In the genomic region with DNA sequence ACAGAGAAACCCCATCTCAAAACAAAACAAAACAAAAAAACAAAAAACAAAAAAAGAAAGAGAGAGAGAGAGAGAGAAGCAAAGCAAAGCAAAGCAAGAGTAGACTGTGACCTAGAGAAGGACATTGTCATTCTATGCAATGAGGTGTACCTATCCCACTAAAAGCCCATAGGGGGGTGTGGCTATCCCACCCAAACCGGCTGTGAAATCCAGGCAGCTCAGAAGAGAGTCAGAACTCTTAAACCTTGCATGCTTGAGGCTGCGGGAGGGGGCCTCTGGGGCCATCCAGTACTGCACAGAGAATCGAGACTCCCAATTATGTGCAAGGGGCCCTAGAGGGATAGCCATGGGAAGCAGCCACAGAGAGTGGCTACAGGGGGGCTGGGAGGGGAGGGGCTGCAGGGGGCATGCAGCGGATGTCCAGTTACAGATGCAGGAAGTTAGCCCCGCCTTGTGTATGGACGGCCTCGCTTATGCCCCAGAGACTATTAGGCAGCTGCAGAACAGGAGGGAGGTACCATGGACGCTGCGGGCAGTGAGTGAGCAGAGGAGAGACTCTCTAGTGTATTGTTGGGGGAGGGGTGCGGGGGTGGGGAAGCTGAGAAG, we compare ENCODE assay signal across 10 mouse cellular contexts.
DNase-seq lines count a peak whose midpoint lies in the region; ATAC-seq and TF ChIP-seq lines count a peak whose summit lies in the region.
"Had no signal": no experiment of that assay in that cellular context is flagged by ENCODE, and none has a peak within 500 bp of the region (broad histone marks: within the 10 kb centered on the region; RNA-seq: fewer than 3 reads in every experiment).

No protein-coding gene starts in this region.

- no peak overlapping the region for H3K4me3 ChIP-seq in midbrain, embryonic 11.5 days (ENCODE audit: low read depth, low read length)
- H3K4me3 ChIP-seq in midbrain, embryonic 16.5 days (ENCODE audit: low read depth, low read length) = no peak overlapping the region
- H3K4me3 ChIP-seq in forebrain, embryonic 12.5 days (replicated peaks) = no peak overlapping the region
- H3K4me3 ChIP-seq in limb, embryonic 13.5 days = peak overlapping the region; percentile 18
- no peak overlapping the region for H3K4me3 ChIP-seq in stomach, postnatal 0 days (ENCODE audit: low read depth, low read length)

- no peak for DNase-seq in midbrain, embryonic 11.5 days (ENCODE audit: low spot score, missing footprints)
- no peak for DNase-seq in stomach, postnatal 0 days (ENCODE audit: low spot score)
- DNase-seq in thymus, postnatal 4 days = no peak
- no peak for DNase-seq in gastrocnemius, postnatal 25 days
- DNase-seq: cerebellum, adult 11-12 months; kidney, postnatal 14 days; lung, postnatal 10 days had no signal

- peaks cover 3% of the 10 kb centered on the region; the same call in 1 of the 2 replicates for H3K4me1 ChIP-seq in midbrain, embryonic 11.5 days (ENCODE audit: control insufficient read depth, insufficient read depth, low read length)
- H3K4me1 ChIP-seq in midbrain, embryonic 16.5 days (ENCODE audit: control insufficient read depth, insufficient read depth, low read length) = 0 out of 2 replicates have a peak, but pooled peaks cover 2% of the 10 kb centered on the region
- peaks cover 9% of the 10 kb centered on the region for H3K4me1 ChIP-seq in forebrain, embryonic 12.5 days
- peaks cover 9% of the 10 kb centered on the region for H3K4me1 ChIP-seq in limb, embryonic 13.5 days
- H3K4me1 ChIP-seq in stomach, postnatal 0 days (replicated peaks; ENCODE audit: control insufficient read depth, insufficient read depth) = no peaks in the 10 kb centered on the region

- no peak for TF ChIP-seq EP300 in stomach, postnatal 0 days (optimal IDR thresholded peaks at IDR 0.05)

- no peaks in the 10 kb centered on the region for H3K36me3 ChIP-seq in midbrain, embryonic 11.5 days (ENCODE audit: control insufficient read depth, insufficient read depth, low read length)
- peaks cover 10% of the 10 kb centered on the region for H3K36me3 ChIP-seq in midbrain, embryonic 16.5 days (ENCODE audit: control insufficient read depth, insufficient read depth, low read length)
- no peaks in the 10 kb centered on the region for H3K36me3 ChIP-seq in forebrain, embryonic 12.5 days (replicated peaks)
- H3K36me3 ChIP-seq in limb, embryonic 13.5 days = no peaks in the 10 kb centered on the region
- no peaks in the 10 kb centered on the region for H3K36me3 ChIP-seq in stomach, postnatal 0 days (ENCODE audit: control insufficient read depth, insufficient read depth, low read length)

- H3K9me3 ChIP-seq in midbrain, embryonic 11.5 days (ENCODE audit: control insufficient read depth, low read length) = no peaks in the 10 kb centered on the region
- H3K9me3 ChIP-seq in midbrain, embryonic 16.5 days (replicated peaks; ENCODE audit: control insufficient read depth, low read length, poor library complexity, severe bottlenecking) = no peaks in the 10 kb centered on the region
- H3K9me3 ChIP-seq in forebrain, embryonic 12.5 days = no peaks in the 10 kb centered on the region
- no peaks in the 10 kb centered on the region for H3K9me3 ChIP-seq in limb, embryonic 13.5 days
- no peaks in the 10 kb centered on the region for H3K9me3 ChIP-seq in stomach, postnatal 0 days (ENCODE audit: control insufficient read depth, low read length)

- TF ChIP-seq CTCF in stomach, postnatal 0 days (IDR thresholded peaks at IDR 0.05; ENCODE audit: low read depth) = no peak

- no peaks in the 10 kb centered on the region for H3K27me3 ChIP-seq in midbrain, embryonic 11.5 days (ENCODE audit: control insufficient read depth, insufficient read depth, low read length)
- H3K27me3 ChIP-seq in midbrain, embryonic 16.5 days (ENCODE audit: control insufficient read depth, insufficient read depth, low read depth, low read length) = no peaks in the 10 kb centered on the region
- no peaks in the 10 kb centered on the region for H3K27me3 ChIP-seq in forebrain, embryonic 12.5 days
- H3K27me3 ChIP-seq in limb, embryonic 13.5 days = no peaks in the 10 kb centered on the region
- no peaks in the 10 kb centered on the region for H3K27me3 ChIP-seq in stomach, postnatal 0 days (ENCODE audit: control insufficient read depth, insufficient read depth, low read length)

- peak; percentile 79 for ATAC-seq in midbrain, embryonic 11.5 days (ENCODE audit: low FRiP score)
- no peak for ATAC-seq in midbrain, embryonic 16.5 days
- ATAC-seq in forebrain, embryonic 12.5 days (ENCODE audit: low FRiP score) = peak; percentile 79
- peak; percentile 80 for ATAC-seq in limb, embryonic 13.5 days (ENCODE audit: low FRiP score, low read depth)
- 0 out of 2 replicates have a peak, but pooled peaks have one; percentile 47 for ATAC-seq in stomach, postnatal 0 days (ENCODE audit: low FRiP score, low TSS enrichment)

- no peak overlapping the region for H3K9ac ChIP-seq in midbrain, embryonic 11.5 days (ENCODE audit: low read length)
- no peak overlapping the region for H3K9ac ChIP-seq in midbrain, embryonic 16.5 days (ENCODE audit: low read depth, low read length)
- 0 out of 2 replicates have a peak overlapping the region, but pooled peaks have one; percentile 8 for H3K9ac ChIP-seq in forebrain, embryonic 12.5 days
- H3K9ac ChIP-seq in limb, embryonic 13.5 days = 0 out of 2 replicates have a peak overlapping the region, but pooled peaks have one; percentile 8
- no peak overlapping the region for H3K9ac ChIP-seq in stomach, postnatal 0 days (ENCODE audit: low read length)

- no peak overlapping the region for H3K27ac ChIP-seq in midbrain, embryonic 11.5 days (ENCODE audit: low read depth, low read length)
- H3K27ac ChIP-seq in midbrain, embryonic 16.5 days (ENCODE audit: low read length) = no peak overlapping the region
- H3K27ac ChIP-seq in forebrain, embryonic 12.5 days = no peak overlapping the region
- no peak overlapping the region for H3K27ac ChIP-seq in limb, embryonic 13.5 days
- H3K27ac ChIP-seq in stomach, postnatal 0 days (replicated peaks) = no peak overlapping the region

- H3K4me2 ChIP-seq in midbrain, embryonic 11.5 days = peak overlapping the region; percentile 26; the same call in 1 of the 2 replicates
- H3K4me2 ChIP-seq in midbrain, embryonic 16.5 days (ENCODE audit: low read length) = no peak overlapping the region
- H3K4me2 ChIP-seq in forebrain, embryonic 12.5 days = peak overlapping the region; percentile 37
- peak overlapping the region; percentile 54 for H3K4me2 ChIP-seq in limb, embryonic 13.5 days (replicated peaks)
- H3K4me2 ChIP-seq in stomach, postnatal 0 days (replicated peaks; ENCODE audit: low read depth) = no peak overlapping the region

- 10% methylated on average over 10 of the region's 10 CpGs for WGBS in midbrain, embryonic 11.5 days
- 4% methylated on average over 10 of the region's 10 CpGs for WGBS in midbrain, embryonic 16.5 days
- WGBS in forebrain, embryonic 12.5 days = 6% methylated on average over 10 of the region's 10 CpGs
- 6% methylated on average over 10 of the region's 10 CpGs for WGBS in limb, embryonic 13.5 days
- WGBS in stomach, postnatal 0 days = 7% methylated on average over 10 of the region's 10 CpGs

Comparison
In these comparisons a context has a peak if more than half of its experiments do, and no peak if none do; other contexts are left out.
1. H3K4me2 ChIP-seq: peak in midbrain, embryonic 11.5 days (single experiment), forebrain, embryonic 12.5 days (single experiment) and limb, embryonic 13.5 days (single experiment); none in midbrain, embryonic 16.5 days (single experiment) and stomach, postnatal 0 days (single experiment).
2. H3K9ac ChIP-seq: peak in forebrain, embryonic 12.5 days (single experiment) and limb, embryonic 13.5 days (single experiment); none in midbrain, embryonic 11.5 days (single experiment), midbrain, embryonic 16.5 days (single experiment) and stomach, postnatal 0 days (single experiment).